Mouse (Mus musculus) kidney, postnatal 10 days (tissue): ENCODE data around the gene Mien1.
A peak's percentile ranks its signal among the peaks of the same experiment; 100 is the strongest.

Source experiments
- DNase-seq: peaks from one replicate; pipeline ENCODE4 v3.0.0; 2021; ENCODE audit warnings: mixed read lengths

The Mien1 gene

GRCm38 (mm10) chr11:98459071-98459741 lies 20.4 kb upstream of the Mien1 start:
- DNase-seq = no peak

GRCm38 (mm10) chr11:98458121-98458990 lies 19.6 kb upstream of the Mien1 start:
- DNase-seq = no peak

DNA sequence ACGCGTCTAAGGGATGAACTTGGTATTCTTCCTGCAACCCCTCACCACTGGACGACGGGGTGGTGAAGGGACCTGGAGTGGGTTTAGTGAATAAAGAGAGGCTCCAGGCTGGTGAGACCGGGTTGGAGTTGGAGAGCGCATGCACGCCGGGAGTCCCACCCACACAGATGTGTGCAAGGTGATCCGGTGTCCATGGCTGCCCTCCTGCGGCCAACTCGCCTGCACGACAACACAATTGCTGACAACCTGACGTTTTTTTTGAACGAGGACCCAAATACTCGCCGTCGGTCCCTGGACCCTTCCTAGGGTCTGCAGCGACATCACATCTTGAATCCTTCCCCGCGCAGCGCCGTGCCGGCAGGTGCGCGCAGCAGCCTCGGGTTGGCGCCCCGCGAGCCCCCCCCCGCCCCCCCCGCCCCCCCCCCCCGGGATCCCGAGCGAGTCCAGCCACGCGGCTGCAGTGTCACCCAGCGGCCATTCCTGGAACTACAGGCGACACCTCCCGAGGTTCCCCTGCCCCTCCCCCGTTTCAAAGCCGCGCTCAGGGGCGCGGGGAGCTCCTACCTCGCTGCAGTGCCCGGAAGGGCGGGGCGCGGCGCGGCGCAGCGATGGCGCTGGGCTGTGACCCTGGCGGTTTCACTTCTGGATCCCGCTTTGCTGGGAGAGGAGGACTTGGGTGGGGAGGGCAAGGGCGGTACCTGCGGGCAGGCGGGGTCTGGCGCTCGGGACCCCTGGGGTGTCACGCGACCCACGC lies 18.8 kb upstream of the Mien1 start:
- DNase-seq = peak; percentile 93

GRCm38 (mm10) chr11:98456945-98457344 lies 18.2 kb upstream of the Mien1 start:
- DNase-seq = no peak

DNA sequence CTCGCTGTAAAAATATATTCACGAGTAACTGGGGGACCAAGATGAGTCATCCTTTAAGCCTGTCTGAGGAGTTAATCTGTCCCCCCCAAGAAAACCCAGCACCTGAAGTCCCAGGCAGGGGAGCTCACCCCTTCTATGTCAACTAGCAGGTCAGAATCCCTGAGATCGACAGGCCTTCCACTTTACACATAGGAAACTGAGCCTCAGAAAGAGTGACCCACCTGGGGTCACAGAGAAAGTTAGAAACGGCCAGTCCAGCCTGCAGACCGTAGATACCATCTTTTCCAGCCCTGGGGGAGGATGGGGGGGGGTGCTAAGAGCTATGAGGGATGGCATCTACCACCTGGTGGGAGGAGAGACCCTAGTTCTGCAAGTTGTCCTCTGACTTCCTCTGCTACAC lies 17.8 kb upstream of the Mien1 start:
- no peak for DNase-seq

DNA sequence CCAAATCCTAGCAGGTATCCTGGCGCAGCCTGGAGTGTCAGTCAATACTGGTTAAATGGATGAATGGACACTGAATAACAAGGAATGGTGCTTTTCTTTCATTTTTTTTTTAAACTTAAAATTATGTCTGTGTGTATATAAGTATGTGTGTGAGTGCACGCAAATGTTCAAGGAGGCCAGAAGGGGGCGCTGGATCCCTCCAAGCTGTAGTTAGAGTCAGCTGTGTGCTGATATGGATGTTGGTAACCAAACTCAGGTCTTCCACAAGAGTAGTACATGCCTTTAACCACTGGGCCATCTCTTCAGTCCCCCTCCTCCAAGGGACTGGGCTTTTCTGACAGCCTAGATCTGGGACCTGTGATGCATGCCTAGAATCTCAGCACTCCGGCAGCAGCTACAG lies 16.7 kb upstream of the Mien1 start:
- no peak for DNase-seq

- DNase-seq = peak; percentile 47
Measured at GRCm38 (mm10) chr11:98449921-98450771, 11.4 kb upstream of the Mien1 start.

DNA sequence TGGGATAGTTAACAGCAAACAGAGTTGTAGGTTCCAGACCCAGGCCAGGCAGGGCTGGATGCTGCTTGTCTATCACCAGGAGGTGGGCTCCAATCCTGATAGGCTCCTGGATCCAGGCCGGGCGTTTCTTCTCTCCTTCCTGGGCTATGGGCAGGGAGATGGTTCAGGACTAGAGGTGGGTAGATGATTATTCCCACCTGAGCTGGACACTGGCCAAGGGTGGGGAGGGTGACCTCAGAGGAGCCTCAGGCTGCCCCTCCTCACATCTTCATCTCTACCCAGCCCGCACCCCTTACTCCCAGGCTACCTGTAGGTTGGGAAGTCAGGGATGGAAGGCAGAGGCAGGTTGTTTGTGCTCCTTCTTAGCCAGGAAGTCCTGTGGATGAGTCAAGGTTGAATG lies 10.6 kb upstream of the Mien1 start:
- peak; percentile 42 for DNase-seq

DNA sequence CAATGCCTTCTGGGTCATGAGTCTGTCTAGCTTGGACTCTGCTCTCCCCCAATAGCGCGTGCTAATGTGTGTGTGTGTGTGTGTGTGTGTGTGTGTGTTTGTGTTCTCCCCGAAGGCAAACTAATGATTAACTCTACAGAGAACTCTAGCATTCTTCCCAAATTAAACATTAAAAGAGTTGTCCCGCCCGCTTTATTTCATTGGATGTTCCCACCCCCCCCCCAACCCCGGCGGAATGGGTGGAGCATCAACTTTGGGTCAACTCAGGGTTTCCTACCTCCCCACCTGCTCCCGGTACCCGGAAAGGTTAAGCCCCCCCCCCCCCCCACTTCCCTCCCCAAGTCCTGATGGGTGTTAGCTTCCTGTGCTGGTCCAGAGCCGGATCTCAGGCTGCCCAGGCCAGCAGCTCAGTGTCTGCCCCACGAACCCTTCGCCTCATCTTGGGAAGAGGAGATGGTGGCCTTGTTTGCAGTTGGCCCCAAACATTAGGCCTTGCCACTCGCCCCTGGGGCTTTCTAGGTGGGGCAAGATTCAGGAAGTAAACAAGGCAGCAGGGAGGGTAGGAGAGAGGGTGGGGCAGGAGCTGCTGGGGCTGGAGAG lies 9.5 kb upstream of the Mien1 start:
- DNase-seq = peak; percentile 74

DNA sequence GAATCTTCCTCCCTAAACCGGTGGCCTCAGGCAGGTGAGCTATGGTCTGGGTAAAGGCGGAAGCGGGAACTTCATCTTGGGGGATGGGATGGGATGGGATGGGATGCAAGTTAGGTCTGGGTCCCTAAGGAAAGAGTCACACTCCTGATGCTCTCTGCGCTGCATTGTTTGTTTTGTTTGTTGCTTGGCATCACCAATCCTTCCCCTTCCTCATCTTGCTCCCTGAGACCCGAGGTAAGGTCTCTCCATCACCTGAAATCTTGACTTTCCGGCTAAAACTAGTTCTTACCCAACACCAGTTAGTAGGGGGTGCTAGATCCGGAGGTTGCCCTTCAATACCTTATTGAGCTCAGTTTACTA lies 8.7 kb upstream of the Mien1 start:
- DNase-seq = no peak

DNA sequence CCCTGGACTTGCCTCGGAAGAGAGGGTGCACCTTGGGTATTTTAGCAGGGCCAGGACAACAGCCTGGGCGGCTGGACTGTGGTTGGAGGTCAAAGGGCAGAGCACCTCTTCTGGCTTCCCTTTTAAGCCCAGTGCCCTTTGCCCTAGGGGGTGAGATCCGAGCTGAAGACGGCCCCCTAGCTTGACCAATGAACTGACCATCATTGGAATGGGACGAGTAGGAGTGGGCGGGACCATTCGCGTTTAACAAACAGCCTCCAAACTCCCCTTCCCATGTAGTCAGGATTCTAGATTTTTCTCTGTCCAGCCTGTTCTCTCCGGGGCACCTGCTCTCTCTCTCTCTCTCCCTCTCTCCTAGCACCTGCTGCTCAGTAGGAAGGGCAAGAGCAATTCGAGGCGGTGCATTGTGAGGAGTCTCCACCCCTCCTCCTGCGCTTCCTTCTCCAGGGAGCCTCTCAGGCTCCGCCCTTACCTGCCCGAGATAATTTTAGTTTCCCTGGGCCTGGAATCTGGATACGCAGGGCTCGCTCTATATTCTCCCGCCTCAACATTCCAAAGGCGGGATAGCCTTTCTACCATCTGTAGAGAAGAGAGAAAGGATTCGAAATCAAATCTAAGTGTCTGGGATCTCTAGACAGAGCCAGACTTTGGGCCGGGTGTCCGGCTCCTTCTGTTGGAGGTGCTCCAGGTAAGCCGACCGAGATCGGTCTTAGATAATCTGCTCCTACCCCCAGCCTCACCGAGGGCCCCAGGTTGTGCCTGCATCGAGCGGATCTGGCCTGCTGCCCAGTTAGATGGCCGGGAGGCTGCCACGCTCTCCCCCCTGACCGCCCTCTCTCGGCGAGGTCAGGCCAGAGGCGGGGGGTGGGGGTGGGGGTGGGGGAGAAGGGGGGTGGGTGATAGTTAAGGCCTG lies 8.0 kb upstream of the Mien1 start:
- DNase-seq = peak; percentile 79

- DNase-seq = no peak
Measured at GRCm38 (mm10) chr11:98446213-98446561, 7.4 kb upstream of the Mien1 start, which contains the start of gene Grb7. TSS of gene Grb7 (plus strand) at chr11:98446394.

- peak; percentile 53 for DNase-seq
Measured at GRCm38 (mm10) chr11:98445679-98446078, 6.9 kb upstream of the Mien1 start.

DNA sequence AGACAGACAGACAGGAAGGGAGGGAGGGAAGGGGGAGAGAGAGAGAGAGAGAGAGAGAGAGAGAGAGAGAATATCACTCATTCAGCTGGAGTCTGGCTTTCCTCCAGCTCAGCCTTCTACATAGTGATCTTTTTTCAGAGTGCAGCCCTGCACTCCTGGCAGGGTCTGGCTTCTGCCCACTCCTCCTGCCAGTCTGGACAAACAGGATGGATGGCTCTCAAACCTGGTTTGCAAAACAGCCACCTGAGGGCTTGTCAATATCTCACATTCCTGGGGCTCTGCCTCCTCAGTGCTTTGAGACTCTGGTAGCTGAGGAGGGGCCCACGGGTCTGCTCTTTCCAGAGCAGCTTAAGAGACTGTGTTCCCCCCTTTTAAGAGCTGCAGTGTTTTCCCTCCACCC lies 6.4 kb upstream of the Mien1 start:
- DNase-seq = peak; percentile 40

DNA sequence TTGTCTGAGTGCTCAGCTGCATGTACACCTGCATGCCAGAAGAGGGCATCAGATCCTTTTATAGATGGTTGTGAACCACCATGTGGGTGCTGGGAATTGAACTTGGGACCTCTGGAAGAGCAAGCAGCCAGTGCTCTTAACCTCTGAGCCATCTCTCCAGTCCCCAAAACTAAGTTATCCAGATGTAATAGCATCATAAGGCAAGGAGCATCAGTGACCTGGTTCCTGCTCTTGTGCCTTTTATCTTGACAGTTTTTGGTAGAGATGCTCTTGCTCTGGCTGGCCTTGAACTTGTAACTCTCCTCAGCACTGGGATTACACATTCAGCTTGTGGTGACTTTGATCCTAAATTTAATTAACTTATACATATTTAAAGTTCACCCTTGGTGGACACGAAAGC lies 4.9 kb upstream of the Mien1 start:
- no peak for DNase-seq

DNA sequence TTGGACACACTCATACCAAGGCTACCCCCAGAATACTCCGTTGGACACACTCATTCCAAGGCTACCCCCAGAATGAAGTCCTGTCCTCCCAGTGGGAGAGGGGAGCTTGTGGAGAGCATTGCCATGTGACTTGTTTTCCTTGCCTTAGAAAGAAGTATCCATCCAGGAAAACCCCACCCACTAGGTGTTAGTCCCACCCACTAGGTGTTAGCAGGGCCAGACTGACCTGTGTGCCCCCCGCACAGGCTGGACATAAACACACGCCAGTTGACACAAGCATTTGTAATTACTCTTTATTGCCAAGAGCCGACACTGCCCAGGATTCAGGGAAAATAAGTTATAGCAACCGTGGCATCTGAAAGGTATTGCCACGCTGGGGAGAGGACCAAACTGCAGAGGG lies 1.4 kb downstream of the Mien1 start:
- DNase-seq = no peak

DNA sequence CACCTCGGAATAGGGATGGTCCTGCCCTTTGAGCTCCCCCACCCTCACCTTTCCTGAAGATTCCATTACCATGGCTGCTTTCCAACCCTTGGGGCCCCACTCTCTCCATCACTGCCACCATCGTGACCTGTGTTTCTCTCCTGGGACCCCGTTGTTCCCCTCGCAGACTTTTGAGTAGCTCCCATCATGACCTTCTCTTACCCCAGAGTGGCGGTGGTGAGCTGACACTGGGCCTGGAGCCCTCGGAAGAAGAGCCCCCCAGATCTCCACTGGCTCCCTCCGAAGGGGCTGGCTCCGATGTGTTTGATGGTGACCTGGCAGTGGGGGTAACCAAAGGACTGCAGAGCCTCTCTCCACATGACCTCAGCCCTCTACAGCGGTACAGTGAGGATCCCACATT lies 3.1 kb downstream of the Mien1 start:
- no peak for DNase-seq

DNA sequence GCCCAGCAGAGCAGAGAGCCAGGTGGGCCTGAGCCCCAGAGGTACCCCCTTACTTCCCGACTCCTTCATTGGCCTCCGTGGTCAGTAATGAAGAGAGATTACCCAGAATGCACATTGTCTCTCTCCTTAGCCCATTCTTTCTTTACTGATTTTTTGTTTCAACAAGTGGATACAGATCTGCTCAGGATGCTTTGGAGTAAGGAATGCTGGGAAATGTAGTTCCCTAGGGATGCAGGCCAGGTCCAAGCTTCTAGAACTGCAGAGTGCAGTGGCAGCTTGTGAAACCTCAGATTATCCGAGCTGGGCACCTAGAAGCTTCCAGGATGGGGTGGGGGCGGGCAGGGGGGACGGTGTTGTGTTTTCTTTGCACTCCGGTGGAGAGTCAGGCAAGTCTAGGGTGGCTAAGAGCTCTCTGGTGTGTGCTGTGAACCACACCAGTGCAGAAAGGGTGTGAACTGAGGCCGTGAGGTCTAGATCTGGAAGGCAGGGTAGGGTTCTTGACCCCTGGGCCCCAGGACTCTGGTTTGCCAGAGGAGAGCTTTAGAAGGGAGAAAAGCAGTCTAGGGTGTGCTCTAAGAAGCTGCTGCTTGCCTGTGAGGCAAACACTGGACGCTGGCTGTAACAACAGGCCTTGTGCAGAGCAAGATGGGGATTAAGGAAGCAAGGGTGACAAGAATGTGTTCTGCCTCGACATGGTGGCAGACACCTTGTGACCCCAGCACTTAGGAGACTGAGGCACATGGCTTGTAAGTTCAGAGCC lies 6.9 kb downstream of the Mien1 start:
- no peak for DNase-seq

- no peak for DNase-seq
Measured at GRCm38 (mm10) chr11:98428436-98428835, 10.4 kb downstream of the Mien1 start.

DNA sequence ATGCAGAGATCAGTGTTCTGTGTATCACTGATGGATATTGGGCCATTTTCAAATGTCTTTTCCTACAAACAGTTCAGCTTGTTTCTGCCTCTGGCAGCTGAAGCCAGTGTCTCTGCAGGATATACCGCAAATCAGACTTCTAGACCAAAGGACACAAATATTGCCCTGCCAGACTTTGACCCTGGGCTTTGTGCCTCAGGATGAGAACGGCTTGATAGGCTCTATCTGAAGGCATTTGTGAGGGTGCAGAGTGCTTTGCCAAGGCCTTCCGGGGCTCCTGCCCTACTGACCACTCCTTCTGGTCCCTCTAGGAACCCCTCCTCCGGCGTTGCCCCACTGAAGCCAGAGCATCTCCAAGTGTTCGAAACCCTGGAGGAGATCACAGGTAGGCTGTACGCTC lies 12.2 kb downstream of the Mien1 start:
- peak; percentile 27 for DNase-seq
